Mouse (Mus musculus) heart, embryonic 10.5 days (tissue): Measurements from ENCODE around the gene Olfr868. TPM values are rescaled to one million over a fixed set of nuclear protein-coding genes. Genes with fewer than 3 reads are reported as not detected.

ENCODE experiments used
- DNase-seq: peaks from one replicate; pipeline ENCODE4 v3.0.0-alpha.2; 2017; ENCODE audit warnings: low spot score
- H3K27ac ChIP-seq: fragments of 300-500 bp; sonication (generic); 2 replicates; pipeline ENCODE4 v1.5.1; 2016; ENCODE audit warnings: mild to moderate bottlenecking
- H3K27me3 ChIP-seq: fragments of 300-500 bp; sonication (generic); 2 replicates; pipeline ENCODE4 v1.6.1; 2016; ENCODE audit warnings: mild to moderate bottlenecking; ENCODE audit not compliant: poor library complexity, insufficient read depth, severe bottlenecking
- H3K36me3 ChIP-seq: fragments of 300-500 bp; sonication (generic); 2 replicates; pipeline ENCODE4 v1.6.1; 2016; ENCODE audit warnings: mild to moderate bottlenecking, moderate library complexity
- H3K4me1 ChIP-seq: fragments of 300-500 bp; sonication (generic); 2 replicates; pipeline ENCODE4 v1.6.1; 2016; ENCODE audit warnings: mild to moderate bottlenecking
- H3K4me3 ChIP-seq: fragments of 300-500 bp; sonication (generic); 2 replicates; pipeline ENCODE4 v1.5.1; 2016; ENCODE audit warnings: mild to moderate bottlenecking, moderate library complexity
- H3K9me3 ChIP-seq: fragments of 300-500 bp; sonication (generic); 2 replicates; pipeline ENCODE4 v1.6.1; 2016; ENCODE audit warnings: mild to moderate bottlenecking, moderate library complexity
- WGBS: fragments of 180-500 bp; shearing (Covaris S2); methylation state at CpG from one replicate; pipeline ENCODE4 v1.1.7; 2016; 5-methylcytosine and 5-hydroxymethylcytosine counted together
- polyA plus RNA-seq: library from polyadenylated mRNA; unstranded; fragments of >200 nt; fragmentation: Nextera tagmentation; extraction: Ambion mirVana; gene quantifications from 2 replicates; pipeline ENCODE4 v1.2.1, GENCODE M21; 2016

Gene Olfr868
- polyA plus RNA-seq: not detected in 2 replicates

GRCm38 (mm10) chr9:20098326-20098725, at the start of gene Olfr868:
Gene Olfr868, plus strand, starts transcription at chr9:20098626.
- no peaks in the 10 kb centered on the region for H3K27me3 ChIP-seq

GRCm38 (mm10) chr9:20057462-20057861, 41.0 kb upstream of the Olfr868 start, which contains the start of gene Olfr867:
Gene Olfr867, minus strand, starts transcription at chr9:20057562.
- no peaks in the 10 kb centered on the region for H3K4me1 ChIP-seq
- no peaks in the 10 kb centered on the region for H3K27me3 ChIP-seq
- H3K9me3 ChIP-seq: peaks cover 3% of the 10 kb centered on the region; the same call in 1 of the 2 replicates
- no peak within 1 kb of the TSS for H3K4me3 ChIP-seq
- H3K36me3 ChIP-seq: no peaks in the 10 kb centered on the region
- 78% methylated on average over 1 of the region's 1 CpGs for WGBS
- DNase-seq: no peak
- no peak within 1 kb of the TSS for H3K27ac ChIP-seq

More at GRCm38 (mm10) chr9:20098326-20098725, at the start of gene Olfr868:
- H3K36me3 ChIP-seq: no peaks in the 10 kb centered on the region
- no peaks in the 10 kb centered on the region for H3K4me1 ChIP-seq
- DNase-seq: no peak
- no peak within 1 kb of the TSS for H3K27ac ChIP-seq
- peaks cover 4% of the 10 kb centered on the region for H3K9me3 ChIP-seq
- 44% methylated on average over 2 of the region's 2 CpGs for WGBS
- no peak within 1 kb of the TSS for H3K4me3 ChIP-seq

- no peak for DNase-seq
- Histone ChIP-seq H3K27ac (no peak overlapping the region), H3K9me3 (peaks cover 21% of the 10 kb centered on the region; the same call in 1 of the 2 replicates), H3K4me3 (no peak overlapping the region), H3K27me3 (no peaks in the 10 kb centered on the region), H3K4me1 (no peaks in the 10 kb centered on the region), H3K36me3 (no peaks in the 10 kb centered on the region)
- 78% methylated on average over 3 of the region's 3 CpGs for WGBS
These were observed 28.2 kb upstream of the Olfr868 start for GRCm38 (mm10) chr9:20070236-20070635.

GRCm38 (mm10) chr9:20071291-20071690, 27.1 kb upstream of the Olfr868 start:
- Histone ChIP-seq H3K4me3 (no peak overlapping the region), H3K9me3 (peaks cover 25% of the 10 kb centered on the region), H3K27ac (no peak overlapping the region), H3K27me3 (no peaks in the 10 kb centered on the region), H3K36me3 (no peaks in the 10 kb centered on the region), H3K4me1 (no peaks in the 10 kb centered on the region)
- WGBS: 80% methylated on average over 1 of the region's 1 CpGs
- no peak for DNase-seq

- 59% methylated on average over 7 of the region's 7 CpGs for whole genome bisulfite sequencing
- H3K9me3 ChIP-seq: peaks cover 25% of the 10 kb centered on the region
These were observed 24.8 kb upstream of the Olfr868 start for GRCm38 (mm10) chr9:20073523-20074177.

GRCm38 (mm10) chr9:20128709-20129108, 30.3 kb downstream of the Olfr868 start, which contains the start of gene Olfr869:
Gene Olfr869, plus strand, starts transcription at chr9:20129009.
- Histone ChIP-seq H3K4me3 (no peak within 1 kb of the TSS), H3K4me1 (no peaks in the 10 kb centered on the region), H3K9me3 (peaks cover 2% of the 10 kb centered on the region; the same call in 1 of the 2 replicates), H3K36me3 (no peaks in the 10 kb centered on the region), H3K27ac (no peak within 1 kb of the TSS), H3K27me3 (no peaks in the 10 kb centered on the region)
- WGBS: 72% methylated on average over 2 of the region's 2 CpGs
- no peak for DNase-seq

More at GRCm38 (mm10) chr9:20073523-20074177, 24.8 kb upstream of the Olfr868 start:
- no peaks in the 10 kb centered on the region for H3K4me1 ChIP-seq
- H3K27ac ChIP-seq: no peak overlapping the region
- H3K4me3 ChIP-seq: no peak overlapping the region
- DNase-seq: no peak
- H3K27me3 ChIP-seq: no peaks in the 10 kb centered on the region
- no peaks in the 10 kb centered on the region for H3K36me3 ChIP-seq

- 80% methylated on average over 3 of the region's 3 CpGs for WGBS
- Histone ChIP-seq H3K4me3 (no peak overlapping the region), H3K27me3 (no peaks in the 10 kb centered on the region), H3K27ac (no peak overlapping the region), H3K9me3 (peaks cover 5% of the 10 kb centered on the region; the same call in 1 of the 2 replicates), H3K4me1 (no peaks in the 10 kb centered on the region), H3K36me3 (no peaks in the 10 kb centered on the region)
- DNase-seq: no peak
These were observed 51.3 kb downstream of the Olfr868 start for GRCm38 (mm10) chr9:20149706-20150105.

Other genes starting within 250 kb of the Olfr868 start
- not detected in 2 replicates for gene Olfr860, start 248.9 kb upstream of the Olfr868 start, polyA plus RNA-seq
- gene Olfr862, start 210.6 kb upstream of the Olfr868 start, polyA plus RNA-seq: not detected in 2 replicates
- gene Olfr77, start 181.8 kb upstream of the Olfr868 start, polyA plus RNA-seq: 0.09 and 0.11 TPM in 2 replicates
- not detected in 2 replicates for gene Olfr866, start 70.6 kb upstream of the Olfr868 start, polyA plus RNA-seq
- gene Olfr867, start 41.1 kb upstream of the Olfr868 start, polyA plus RNA-seq: not detected in 2 replicates
- gene Olfr869, start 30.4 kb downstream of the Olfr868 start, polyA plus RNA-seq: not detected in 2 replicates
- not detected in 2 replicates for gene Olfr870, start 75.4 kb downstream of the Olfr868 start, polyA plus RNA-seq
- not detected in 2 replicates for gene Olfr871, start 113.6 kb downstream of the Olfr868 start, polyA plus RNA-seq
- gene Olfr872, start 138.5 kb downstream of the Olfr868 start, polyA plus RNA-seq: not detected in 2 replicates
- gene Olfr39, start 183.7 kb downstream of the Olfr868 start, polyA plus RNA-seq: not detected in 2 replicates
- gene Olfr873, start 199.9 kb downstream of the Olfr868 start, polyA plus RNA-seq: not detected in 2 replicates
- gene Olfr18, start 237.5 kb downstream of the Olfr868 start, polyA plus RNA-seq: 0.06 TPM in 1 of 2 replicates, not detected in the other